Mouse (Mus musculus): Measurements from ENCODE around the gene Mtmr12.

Gene Mtmr12

DNA sequence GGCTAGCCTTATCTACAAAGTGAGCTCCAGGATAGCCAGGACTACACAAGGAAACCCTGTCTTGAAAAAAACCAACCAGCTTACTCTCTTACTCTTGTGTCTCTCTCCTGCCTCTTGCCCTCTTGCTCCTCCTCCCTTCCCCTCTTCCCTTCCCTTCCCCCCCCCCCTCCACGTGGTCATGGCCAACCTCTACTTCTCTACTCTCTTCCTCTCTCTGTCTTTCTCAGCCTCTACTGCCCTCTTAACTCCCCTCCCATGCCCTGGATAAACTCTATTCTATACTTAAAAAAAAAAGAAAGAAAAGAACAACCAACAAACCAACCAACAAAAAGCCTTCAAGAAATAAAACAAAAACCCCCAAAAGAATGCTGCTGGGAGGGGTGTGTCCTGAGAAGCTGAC is 30.7 kb downstream of the Mtmr12 start:
- no peak for DNase-seq (ENCODE audit: low spot score in 2 of 2)

DNA sequence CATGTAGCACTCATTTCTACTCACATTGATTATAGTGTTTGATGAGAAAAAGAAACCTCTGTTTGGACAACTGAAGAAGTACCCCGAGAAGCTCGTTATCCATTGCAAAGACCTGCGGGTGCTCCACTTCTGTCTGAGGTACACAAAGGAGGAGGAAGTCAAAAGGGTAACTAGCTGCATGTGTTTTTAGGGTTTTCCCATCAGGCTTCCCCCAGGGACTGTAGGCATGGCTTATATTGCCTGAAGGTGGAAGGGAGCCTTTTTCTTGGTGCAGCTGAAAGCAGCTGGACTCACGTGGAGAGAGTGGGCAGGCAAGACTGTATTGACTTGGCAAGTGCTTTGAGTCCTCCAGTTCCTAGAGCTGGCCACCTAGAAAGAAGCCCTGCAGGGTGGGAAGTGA is 31.2 kb downstream of the Mtmr12 start:
- DNase-seq (ENCODE audit: low spot score in 2 of 2): no peak

DNA sequence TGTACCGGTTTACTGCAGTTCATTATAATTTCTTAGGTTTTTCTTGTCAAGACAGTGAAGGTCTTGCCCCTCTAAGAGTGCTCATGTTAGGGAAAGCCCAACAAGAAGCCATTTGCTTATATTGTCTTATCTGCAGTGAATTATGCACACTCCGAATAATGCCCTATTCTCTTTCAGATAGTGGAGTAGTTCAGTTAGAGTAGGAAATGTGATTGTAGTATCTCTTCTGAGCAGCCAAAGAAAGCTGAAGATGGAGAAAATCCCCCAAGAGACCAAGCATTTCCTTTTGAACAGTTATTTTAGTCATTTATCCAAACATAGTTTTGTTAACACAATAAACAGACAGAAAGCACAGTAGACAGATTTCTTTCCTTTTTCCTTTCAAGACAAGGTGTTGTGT is 32.1 kb downstream of the Mtmr12 start:
- no peak for DNase-seq (ENCODE audit: low spot score in 2 of 2)

DNA sequence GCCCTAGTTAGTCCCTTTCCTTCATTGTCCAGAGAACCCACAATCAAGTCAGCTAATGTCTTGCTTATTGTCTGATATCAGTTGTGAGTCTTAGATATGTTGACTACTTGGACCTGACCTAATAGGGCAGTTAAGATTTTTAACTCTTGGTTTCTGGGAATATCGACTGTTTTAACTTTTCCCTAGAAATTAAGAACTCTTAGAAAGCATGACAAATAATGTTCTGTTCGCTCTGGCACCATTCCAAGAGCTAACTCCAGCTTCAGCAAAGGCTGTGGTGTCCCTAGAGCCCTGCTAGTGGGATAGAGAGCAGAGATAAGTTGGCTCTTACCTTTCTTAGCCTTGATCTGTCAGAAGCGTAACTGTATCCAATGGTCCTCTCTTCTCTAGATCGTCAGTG is 32.7 kb downstream of the Mtmr12 start:
- DNase-seq (ENCODE audit: low spot score in 2 of 2): no peak

DNA sequence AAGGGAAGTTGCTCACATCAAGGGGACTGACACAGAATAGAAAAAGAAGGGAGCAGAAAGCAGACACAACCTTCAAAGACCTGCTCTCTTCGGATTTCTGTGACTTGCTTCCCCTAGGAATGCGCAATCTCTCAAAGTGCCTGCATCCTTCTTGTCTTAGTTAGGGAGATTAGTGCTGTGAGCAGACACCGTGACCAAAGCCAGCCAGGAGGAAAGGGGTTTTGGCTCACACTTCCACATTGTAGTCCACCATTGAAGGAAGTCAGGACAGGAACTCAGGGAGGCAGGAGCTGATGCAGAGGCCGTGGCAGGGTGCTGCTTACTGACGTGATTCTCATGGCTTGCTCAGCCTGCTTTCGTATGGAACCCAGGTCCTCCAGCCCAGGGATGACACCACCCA is 33.5 kb downstream of the Mtmr12 start:
- DNase-seq (ENCODE audit: low spot score in 2 of 2): no peak

DNA sequence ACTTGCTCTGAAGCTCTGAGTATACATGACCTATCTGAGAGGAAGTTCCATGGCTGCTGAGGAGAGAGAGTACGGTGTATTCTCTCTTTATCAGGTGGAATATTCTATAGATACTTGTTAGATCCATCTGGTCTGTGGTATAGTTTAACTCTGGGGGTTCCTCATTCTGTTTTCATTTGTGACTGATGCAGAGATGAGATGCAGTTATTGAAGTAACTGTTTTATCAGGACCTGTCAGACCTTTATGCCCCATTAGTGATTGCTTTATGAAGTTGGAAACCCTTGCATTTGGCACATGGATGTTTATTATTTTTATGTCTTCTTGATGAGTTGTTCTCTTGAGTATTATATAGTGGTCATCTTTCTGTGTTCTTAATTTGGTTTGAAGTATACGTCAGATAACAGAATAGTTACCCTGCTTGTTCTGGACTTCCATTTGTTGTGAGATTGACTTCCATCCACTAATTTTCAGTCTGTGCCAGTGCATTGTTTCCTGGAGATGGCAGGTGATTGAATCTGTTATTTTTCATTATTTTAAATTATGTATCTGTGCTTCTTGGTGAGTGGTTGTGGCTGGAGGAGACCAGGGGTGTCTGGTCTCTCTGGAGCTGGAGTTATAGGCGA is 36.0 kb downstream of the Mtmr12 start:
- no peak for DNase-seq (ENCODE audit: low spot score in 2 of 2)

DNA sequence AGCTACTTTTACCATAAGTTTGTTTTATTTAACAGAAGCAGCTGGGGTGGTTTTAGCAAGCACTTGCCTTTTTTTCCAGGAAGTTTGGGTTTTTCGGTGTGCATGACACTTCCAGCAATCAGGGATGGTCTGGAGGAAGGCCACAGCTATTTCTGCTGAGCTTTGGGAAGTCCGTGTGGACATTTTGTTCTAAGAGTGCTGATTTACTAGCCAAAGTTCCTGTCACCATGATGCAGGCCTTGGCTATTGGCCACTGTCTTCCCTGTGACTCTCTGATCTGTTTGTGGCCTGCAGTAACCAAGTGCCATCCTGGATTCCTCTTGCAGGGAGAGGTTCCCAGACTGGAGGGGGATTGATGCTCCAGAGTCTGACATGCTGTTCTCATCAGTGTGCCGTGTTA is 39.0 kb downstream of the Mtmr12 start:
- DNase-seq (ENCODE audit: low spot score in 2 of 2): peak in 1 of 2 experiments; percentile 18

DNA sequence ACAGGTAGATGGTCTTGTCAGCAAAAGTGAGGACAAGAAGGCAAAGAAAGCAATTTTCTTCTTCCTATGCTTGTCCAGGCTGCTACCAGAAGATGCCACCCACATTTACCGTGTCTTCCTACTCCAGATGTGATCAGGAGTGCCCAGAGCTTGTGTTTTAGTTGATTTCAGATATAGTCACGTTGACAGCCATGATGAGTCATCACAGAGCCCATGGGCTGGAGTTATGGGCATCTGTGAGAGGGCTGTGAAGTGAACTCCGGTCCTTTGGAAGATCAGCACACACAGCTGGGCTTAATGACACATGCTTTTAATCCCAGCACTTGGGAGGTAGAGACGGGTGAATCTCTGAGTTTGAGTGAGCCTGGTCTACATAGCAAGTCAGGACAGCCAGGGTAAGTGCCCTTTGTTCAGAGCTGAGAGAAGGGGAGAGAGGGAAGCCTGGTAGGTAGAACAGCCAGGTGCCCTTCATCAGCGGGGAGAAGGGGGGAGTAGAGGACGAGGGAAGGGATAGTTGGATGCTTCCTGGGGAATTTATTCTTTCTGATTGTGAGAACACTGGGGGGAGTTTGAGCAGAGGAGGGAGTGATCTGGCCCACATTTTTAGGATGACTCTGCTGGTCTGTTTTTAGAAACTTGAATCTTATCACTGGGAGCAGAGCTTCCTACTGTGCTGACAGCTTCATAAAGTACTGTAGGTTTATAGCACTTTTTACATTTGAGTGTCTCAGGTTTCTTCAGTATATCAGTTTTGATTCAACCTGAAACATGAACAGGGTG is 40.9 kb downstream of the Mtmr12 start:
- no peak for DNase-seq (ENCODE audit: low spot score in 2 of 2)

DNA sequence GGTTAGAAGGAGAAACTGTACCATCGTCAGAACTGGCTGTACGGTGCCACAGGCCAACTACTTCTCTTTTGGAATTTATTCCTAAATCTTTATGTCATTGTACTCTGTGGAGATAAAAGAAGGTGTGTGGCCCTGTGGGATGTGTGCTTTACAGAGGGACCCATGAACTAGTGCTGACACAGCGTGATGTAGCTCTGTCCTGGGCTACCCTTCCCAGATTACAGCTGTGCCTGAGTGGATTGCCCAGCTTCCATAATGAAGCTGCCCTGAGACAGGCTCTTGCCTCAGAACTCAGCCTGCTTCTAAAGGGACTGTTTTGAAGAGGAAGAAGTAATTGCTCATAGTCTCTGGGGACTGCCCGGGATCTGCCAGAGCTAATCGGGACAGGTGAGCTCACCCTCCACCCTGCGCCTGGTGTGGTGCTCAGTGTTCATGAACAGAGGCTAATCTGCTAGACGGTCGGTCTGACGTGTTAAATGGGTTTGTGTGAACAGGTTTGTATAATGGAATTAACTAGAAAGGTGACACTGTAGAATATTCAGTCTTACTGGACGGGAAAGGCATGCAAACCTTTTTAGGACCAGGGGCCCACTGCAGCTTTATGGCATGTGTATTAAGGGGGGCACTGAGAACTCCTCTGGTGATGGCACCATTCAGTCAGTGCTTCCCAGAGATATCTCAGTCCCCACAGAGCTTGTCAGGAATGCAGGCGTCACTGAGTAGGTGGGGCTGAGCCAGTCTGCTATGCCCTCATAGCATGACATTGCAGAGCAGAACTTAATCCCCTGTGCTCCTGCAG is 41.7 kb downstream of the Mtmr12 start:
- DNase-seq (ENCODE audit: low spot score in 2 of 2): no peak

DNA sequence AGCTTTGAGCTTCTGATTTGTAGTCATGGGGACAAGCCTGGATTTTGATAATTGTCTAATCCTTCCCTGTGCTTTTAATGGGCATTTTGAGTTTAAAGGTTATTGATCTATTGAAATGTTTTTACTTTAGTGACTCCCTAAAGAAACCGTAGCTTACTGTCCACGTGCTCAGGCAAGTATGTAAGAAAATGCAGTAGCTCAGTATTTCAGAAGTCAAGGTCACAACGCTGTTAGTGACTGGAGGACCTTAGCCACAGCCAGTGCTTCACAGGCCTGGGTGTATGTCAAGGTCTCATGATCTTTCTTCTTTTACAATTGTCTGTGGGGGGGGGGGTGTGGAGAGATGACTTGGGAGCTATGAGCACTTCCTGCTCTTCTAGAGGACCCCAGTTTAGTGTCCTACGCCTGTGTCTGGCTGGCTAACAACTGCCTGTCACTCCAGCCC is 42.4 kb downstream of the Mtmr12 start:
- no peak for DNase-seq (ENCODE audit: low spot score in 2 of 2)

DNA sequence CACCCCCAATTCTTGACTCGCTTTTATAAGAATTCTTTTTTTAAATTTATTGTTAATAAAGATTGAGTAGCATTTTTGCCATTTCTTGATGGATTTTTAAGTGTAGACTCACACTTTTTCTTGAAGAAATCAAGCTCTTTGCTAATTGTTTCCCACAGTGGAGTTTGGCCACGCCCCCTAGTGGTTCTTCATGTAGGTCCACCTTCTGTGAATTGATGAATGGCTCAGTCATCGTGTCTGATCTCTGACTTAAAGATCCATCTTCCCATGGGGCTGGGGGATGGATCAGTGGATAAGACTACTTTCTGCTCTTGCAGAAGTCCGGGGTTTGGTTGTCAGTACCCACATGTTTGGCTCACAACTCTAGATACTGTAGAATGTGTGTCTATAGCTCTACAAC is 43.5 kb downstream of the Mtmr12 start:
- DNase-seq (ENCODE audit: low spot score in 2 of 2): no peak

DNA sequence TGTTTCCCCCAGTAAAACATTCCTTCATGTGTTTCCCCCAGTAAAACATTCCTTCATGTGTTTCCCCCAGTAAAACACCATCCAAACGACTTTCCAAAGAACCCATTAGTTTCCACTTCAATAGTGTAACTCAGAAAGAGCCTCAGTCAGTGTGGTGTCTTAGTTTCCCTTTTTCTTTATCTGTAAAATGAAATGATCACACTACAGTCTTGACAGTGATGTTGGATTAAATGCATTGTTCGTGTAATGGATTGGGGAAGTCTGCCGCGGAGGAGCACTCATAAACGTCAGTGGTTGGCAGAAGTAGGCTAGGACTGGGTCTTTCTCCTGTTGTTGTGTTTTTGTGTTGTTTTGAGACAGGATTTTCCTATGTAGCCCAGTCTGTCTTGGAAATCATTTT is 45.5 kb downstream of the Mtmr12 start:
- no peak for DNase-seq (ENCODE audit: low spot score in 2 of 2)

DNA sequence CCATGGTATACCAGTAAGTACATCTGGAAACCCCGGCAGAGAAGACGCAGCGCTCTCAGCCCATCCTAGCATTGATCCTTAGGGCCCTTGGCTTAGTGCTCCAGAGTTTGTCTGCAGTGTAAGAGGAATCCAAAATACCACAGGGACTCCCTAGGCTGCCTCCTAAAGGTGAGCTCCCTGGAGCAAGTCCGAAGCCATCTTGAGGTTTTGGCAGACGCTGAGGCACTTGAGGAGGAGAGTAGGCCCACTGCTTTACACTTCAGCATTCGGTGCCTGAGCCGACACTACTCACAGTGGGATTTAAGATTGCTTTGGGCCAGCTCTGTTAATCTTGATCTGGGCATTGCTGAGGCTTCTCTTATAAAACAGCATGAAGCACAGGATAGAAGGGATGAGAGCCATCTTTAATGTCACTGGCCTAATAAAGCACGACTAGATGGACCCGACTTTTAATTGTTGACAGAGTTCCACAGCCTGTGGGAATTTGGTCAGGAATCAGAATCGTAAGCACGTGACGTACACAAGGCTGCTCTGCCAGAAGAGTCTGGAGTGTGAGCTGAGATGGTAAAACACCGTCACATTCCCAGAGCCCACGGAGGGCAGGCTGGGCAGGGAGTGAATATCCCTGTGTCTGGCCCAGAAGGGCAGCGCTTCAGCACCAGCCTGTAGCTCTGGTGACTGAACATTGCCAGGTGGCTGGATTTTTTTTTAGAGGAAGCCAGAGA is 46.8 kb downstream of the Mtmr12 start:
- DNase-seq (ENCODE audit: low spot score in 2 of 2): no peak

DNA sequence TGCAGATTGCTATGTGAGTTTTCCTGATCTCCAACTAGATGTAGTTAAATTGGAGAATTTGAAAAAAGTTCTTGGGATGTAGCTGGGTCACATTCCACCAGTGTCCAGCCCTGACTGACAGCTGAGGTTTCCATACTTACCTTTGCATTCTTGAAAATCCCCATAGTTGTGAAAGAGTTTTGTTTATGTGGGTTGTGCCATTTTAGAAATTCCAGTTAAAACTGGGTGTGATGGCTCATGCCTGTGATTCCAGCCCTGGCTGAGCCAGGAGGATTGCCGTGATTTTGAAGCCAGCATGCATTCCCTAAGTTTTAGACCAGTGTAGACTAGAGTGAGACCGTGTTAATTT is 47.3 kb downstream of the Mtmr12 start:
- no peak for DNase-seq (ENCODE audit: low spot score in 2 of 2)

DNA sequence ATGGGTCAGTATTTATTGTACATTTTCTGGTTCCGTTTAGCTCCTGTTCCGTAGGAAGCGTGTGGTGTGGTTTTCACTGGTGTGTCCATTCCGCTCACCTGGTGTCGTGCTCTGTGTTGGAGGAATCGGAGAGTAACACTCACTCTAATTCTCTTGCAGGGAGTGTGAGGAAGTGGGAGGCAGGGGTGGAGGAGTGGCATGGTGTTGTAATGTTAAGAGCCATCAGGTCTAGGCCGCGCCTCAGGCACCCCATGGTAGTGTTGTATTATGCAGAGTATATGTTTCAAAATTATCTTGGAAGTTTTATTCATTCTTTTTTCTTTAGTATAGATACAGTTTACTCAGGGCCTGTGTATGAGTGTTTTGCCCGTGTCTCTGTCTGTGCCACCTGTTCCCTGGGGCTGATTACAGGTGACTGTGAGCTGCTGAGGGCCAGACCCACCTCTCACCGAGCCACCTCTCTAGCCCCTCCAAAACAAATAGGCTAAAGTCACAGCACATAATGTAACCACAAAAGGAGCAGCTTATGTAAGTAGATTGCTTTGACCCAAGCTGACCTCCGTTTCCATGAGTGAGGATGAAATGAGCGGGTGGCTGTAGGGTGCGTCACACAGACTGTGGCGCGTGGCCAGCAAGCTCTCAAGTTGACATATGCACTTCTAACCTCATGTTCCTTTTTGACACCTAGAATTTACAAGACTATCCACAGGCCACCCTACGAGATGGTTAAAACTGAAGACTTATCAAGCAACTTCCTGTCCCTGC is 53.1 kb downstream of the Mtmr12 start:
- DNase-seq (ENCODE audit: low spot score in 2 of 2): no peak

DNA sequence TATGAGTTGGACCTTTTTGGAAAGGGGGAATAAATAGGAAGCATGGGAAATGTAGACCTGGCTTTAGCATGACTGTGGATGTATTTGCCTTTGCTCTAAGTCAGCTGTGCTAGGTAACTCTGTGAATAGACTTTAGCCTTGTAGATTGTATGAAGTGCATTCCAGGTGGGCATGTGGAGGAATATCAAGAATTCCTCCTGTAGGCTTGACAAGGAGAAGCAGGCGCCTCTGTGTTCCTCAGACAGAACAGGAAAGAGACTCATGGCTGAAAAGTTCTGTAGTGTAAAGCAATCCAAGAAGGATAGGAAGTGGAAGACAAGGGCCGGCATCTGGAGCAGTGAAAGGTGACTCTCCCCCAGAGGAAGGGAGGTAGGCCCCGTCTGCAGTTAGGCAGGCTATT is 58.2 kb downstream of the Mtmr12 start:
- DNase-seq (ENCODE audit: low spot score in 2 of 2): no peak

DNA sequence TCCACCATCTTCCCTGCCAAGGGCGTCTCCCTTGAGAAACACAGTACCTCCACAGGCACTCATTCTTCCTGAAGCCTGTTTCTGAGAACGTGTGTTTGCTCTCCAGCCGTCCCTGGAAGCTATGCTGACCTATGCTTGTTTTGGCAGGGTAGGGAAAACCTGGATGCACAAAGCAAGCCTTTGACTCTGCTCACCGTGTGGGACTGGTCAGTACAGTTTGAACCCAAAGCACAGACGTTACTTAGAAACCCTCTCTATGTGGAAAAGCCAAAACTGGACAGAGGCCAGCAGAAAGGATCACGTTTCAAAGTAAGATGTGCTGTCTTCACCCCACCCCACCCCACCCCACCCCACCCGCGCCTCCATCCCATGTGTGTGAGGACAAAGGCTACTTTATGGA is 61.6 kb downstream of the Mtmr12 start:
- no peak for DNase-seq (ENCODE audit: low spot score in 2 of 2)

DNA sequence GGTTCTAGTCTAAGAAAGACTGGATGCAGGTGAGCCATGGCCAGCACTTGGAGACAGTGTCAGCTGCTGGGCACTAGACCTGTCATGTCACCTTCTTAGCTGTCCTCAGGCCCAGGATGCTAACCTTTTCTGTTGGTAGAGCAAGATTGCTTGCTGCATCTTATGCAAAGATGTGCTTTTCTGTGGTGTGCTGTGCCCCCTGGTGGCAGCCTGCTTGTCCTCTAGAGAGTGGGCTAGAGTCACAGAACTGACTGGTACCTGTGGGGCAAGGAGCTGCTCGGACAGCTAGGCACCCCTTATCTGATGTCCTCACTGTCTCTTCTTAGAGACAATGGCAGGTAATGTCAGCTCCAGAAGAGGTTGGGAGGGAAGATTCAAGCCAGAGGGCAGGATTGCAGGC is 63.2 kb downstream of the Mtmr12 start:
- DNase-seq (ENCODE audit: low spot score in 2 of 2): peak; percentile 49 to 50

DNA sequence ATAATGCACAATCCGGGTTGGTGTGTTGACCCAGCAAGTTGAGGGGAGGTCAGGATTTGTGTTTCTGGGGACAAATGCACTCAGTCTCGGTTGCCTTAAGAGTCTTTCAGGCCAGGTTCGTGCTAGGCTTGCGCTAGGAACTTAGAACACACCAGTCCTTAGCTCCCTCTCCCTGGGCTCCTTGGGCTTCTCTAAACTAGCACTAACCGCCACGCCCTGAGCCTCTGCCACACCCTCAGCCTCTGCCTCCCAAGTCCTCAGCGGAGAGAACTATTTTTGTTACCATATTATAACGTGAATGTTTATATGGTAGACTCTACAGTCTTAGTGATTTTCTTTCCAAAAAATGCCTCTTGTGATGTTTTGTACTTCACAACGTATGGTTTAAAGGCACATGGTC is 66.5 kb downstream of the Mtmr12 start:
- DNase-seq (ENCODE audit: low spot score in 2 of 2): no peak

DNA sequence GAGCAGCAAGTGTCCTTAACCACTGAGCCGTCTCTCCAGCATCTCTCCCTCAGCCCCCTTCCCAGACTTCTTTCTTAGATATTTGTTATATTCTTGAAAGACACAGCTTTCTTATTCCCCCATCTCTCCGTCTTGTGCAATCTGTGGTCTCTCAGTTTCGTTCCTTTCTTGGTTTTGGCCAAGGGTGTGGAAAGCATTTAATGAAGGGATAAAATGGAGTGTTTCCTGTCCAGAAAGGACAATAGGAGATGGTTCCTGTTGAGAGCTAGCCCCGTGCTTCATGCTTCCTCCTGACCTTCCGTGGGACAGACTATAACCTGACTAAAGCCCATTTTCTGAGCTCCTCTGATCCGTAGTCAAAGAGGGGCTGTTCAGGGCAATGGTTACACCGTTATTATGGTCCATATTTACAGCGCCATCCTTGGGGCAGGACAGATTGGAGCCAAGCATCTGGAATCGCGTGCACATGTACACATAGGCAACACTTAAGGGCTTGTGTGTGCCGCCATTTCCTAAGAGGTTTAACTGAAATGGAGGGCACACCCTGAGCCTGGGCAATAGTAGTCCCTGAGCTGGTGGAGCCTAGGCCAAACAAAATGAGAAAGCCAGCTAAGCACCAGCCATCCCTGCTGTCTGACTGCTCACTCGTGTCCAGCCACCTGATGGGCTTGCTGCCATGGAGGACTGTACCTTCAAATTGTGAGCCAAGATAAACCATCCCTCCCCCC is 68.7 kb downstream of the Mtmr12 start:
- no peak for DNase-seq (ENCODE audit: low spot score in 2 of 2)

Data from urinary bladder, adult 18-20 months (tissue).